Mouse (Mus musculus) olfactory bulb, adult 2 months (tissue): ENCODE measurements around the gene Nudt16l1.

ENCODE experiments used
- CTCF ChIP-seq: fragments of 200-500 bp; IDR thresholded peaks from 2 replicates; pipeline ENCODE4 v1.5.1; 2012; ENCODE audit warnings: low read depth, mild to moderate bottlenecking, low read length, moderate library complexity; ENCODE audit not compliant: insufficient read depth
- POLR2A ChIP-seq: fragments of 200-500 bp; IDR thresholded peaks from 2 replicates; pipeline ENCODE4 v1.6.1; 2012; ENCODE audit warnings: mild to moderate bottlenecking, low read depth, low read length, moderate library complexity; ENCODE audit not compliant: insufficient read depth

DNA sequence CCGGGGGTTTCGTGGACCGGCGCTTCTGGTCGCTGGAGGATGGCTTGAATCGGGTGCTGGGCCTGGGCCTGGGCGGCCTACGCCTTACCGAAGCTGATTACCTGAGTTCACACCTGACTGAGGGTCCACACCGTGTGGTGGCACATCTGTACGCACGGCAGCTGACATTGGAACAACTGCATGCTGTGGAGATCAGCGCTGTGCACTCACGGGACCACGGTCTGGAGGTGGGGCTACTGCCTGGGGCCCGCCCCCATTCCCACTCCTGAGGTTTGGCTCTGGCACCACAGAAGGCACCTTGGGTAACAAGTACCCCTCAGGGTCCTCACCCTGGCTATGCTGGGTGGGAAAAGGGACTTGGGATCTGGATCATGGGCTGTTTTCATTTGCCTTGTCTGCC, 851 bp downstream of the Nudt16l1 start:
- TF ChIP-seq CTCF (no peak), POLR2A (no peak)
